Mouse (Mus musculus): ENCODE measurements around the gene Cacna1i. TPM values are rescaled to one million over a fixed set of nuclear protein-coding genes. Genes with fewer than 3 reads are reported as not detected.

Gene Cacna1i
- polyA plus RNA-seq, 1 experiment from 2014 or later: 0.95 TPM

GRCm38 (mm10) chr15:80399451-80399850, 112.4 kb downstream of the Cacna1i start:
- H3K27ac ChIP-seq (ENCODE audit: low read depth, low read length): no peak overlapping the region
- WGBS: 85% methylated on average over 1 of the region's 1 CpGs
- ATAC-seq (ENCODE audit: low read depth): no peak
- no peak overlapping the region for H3K4me3 ChIP-seq (ENCODE audit: low read depth, low read length)
- peaks cover 3% of the 10 kb centered on the region; the same call in 1 of the 2 replicates for H3K4me1 ChIP-seq (ENCODE audit: control insufficient read depth, insufficient read depth, low read length)
- H3K4me2 ChIP-seq (ENCODE audit: low read depth, low read length): no peak overlapping the region
- H3K36me3 ChIP-seq (ENCODE audit: control insufficient read depth, insufficient read depth, low read length): no peaks in the 10 kb centered on the region
- no peaks in the 10 kb centered on the region for H3K9me3 ChIP-seq (ENCODE audit: control insufficient read depth, low read length)
- H3K9ac ChIP-seq (replicated peaks; ENCODE audit: low read depth, low read length): no peak overlapping the region
- H3K27me3 ChIP-seq (ENCODE audit: control insufficient read depth, insufficient read depth, low read length): no peaks in the 10 kb centered on the region

GRCm38 (mm10) chr15:80401387-80401898, 114.4 kb downstream of the Cacna1i start:
- peaks cover 3% of the 10 kb centered on the region; the same call in 1 of the 2 replicates for H3K4me1 ChIP-seq (ENCODE audit: control insufficient read depth, insufficient read depth, low read length)
- no peak overlapping the region for H3K27ac ChIP-seq (ENCODE audit: low read depth, low read length)
- no peaks in the 10 kb centered on the region for H3K27me3 ChIP-seq (ENCODE audit: control insufficient read depth, insufficient read depth, low read length)
- ATAC-seq (ENCODE audit: low read depth): no peak
- no peaks in the 10 kb centered on the region for H3K36me3 ChIP-seq (ENCODE audit: control insufficient read depth, insufficient read depth, low read length)
- no peak overlapping the region for H3K9ac ChIP-seq (replicated peaks; ENCODE audit: low read depth, low read length)
- no peak overlapping the region for H3K4me3 ChIP-seq (ENCODE audit: low read depth, low read length)
- H3K4me2 ChIP-seq (ENCODE audit: low read depth, low read length): no peak overlapping the region
- H3K9me3 ChIP-seq (ENCODE audit: control insufficient read depth, low read length): no peaks in the 10 kb centered on the region
- WGBS: 19% methylated on average over 2 of the region's 2 CpGs

DNA sequence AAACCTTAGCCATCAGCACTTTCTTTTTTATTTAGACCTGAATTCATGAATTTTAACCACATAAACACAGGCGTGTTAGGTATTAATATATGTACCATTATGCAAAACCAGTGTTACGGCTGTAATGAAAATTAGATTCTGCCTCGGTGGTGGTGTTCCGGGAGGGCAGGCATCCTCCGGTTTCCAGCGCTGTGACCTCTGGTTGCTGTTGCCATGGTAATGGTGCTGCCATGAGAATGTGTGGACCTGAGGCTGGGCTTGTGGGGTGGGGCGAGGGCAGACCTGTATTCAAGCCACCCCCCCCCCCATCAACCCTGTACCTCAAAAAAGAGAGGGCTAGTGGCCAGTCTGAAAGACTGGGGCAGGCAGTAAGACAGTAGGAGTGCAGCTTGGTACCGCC, 114.9 kb downstream of the Cacna1i start:
- ATAC-seq (ENCODE audit: low read depth): no peak
- Histone ChIP-seq H3K36me3 (ENCODE audit: control insufficient read depth, insufficient read depth, low read length) (no peaks in the 10 kb centered on the region), H3K27ac (ENCODE audit: low read depth, low read length) (no peak overlapping the region), H3K9me3 (ENCODE audit: control insufficient read depth, low read length) (no peaks in the 10 kb centered on the region), H3K27me3 (ENCODE audit: control insufficient read depth, insufficient read depth, low read length) (no peaks in the 10 kb centered on the region), H3K4me3 (ENCODE audit: low read depth, low read length) (no peak overlapping the region), H3K9ac (replicated peaks; ENCODE audit: low read depth, low read length) (no peak overlapping the region), H3K4me1 (ENCODE audit: control insufficient read depth, insufficient read depth, low read length) (peaks cover 3% of the 10 kb centered on the region; the same call in 1 of the 2 replicates), H3K4me2 (ENCODE audit: low read depth, low read length) (no peak overlapping the region)
- whole genome bisulfite sequencing: 43% methylated on average over 8 of the region's 8 CpGs

DNA sequence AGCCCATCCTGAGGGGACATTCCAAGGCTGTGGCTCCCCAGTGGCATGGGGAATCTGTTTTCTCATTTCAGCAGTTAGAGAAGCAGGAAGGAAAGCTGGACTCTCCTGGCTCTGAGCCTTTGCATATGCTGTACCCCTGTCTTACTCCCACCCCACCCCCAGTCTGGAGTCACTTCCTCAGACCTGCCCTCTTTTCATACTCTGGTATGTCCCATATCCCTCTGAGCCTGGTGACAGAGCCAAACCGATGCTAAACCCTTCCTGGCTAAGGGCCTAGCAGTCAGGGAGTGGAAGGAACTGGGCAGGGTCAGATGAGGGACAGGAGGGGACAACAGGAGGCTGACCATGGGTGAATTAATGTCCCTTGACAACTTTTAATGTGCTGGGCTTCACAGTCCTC, 120.8 kb downstream of the Cacna1i start:
- no peak for ATAC-seq (ENCODE audit: low read depth)
- 50% methylated on average over 1 of the region's 1 CpGs for WGBS
- H3K9me3 ChIP-seq (ENCODE audit: control insufficient read depth, low read length): no peaks in the 10 kb centered on the region

DNA sequence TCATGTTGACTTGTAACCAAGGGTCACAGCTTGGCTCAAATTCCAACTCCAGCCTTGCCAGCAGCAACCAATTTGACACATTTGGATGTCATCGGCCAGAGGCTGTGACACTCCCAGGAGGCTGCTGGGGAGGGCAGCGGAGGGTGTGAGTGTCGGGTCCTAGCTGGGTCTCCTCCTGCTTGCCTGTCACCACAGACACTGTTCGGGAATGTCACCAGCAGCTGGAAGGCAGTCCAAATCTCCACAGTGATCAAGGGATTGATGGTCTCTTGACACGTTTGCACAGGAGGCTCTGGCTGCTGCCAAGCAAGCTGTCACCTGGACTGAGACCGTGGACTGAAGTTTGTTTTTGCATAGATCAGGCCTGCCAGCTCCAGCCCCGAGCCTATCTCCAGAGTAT, 123.6 kb downstream of the Cacna1i start:
- Histone ChIP-seq H3K9ac (replicated peaks; ENCODE audit: low read depth, low read length) (no peak overlapping the region), H3K4me1 (ENCODE audit: control insufficient read depth, insufficient read depth, low read length) (no peaks in the 10 kb centered on the region), H3K36me3 (ENCODE audit: control insufficient read depth, insufficient read depth, low read length) (no peaks in the 10 kb centered on the region), H3K9me3 (ENCODE audit: control insufficient read depth, low read length) (no peaks in the 10 kb centered on the region), H3K27me3 (ENCODE audit: control insufficient read depth, insufficient read depth, low read length) (no peaks in the 10 kb centered on the region), H3K4me3 (ENCODE audit: low read depth, low read length) (no peak overlapping the region), H3K4me2 (ENCODE audit: low read depth, low read length) (no peak overlapping the region), H3K27ac (ENCODE audit: low read depth, low read length) (no peak overlapping the region)
- 69% methylated on average over 7 of the region's 7 CpGs for WGBS
- no peak for ATAC-seq (ENCODE audit: low read depth)

More for the DNA sequence above, 120.8 kb downstream of the Cacna1i start:
- Histone ChIP-seq H3K27ac (ENCODE audit: low read depth, low read length) (no peak overlapping the region), H3K27me3 (ENCODE audit: control insufficient read depth, insufficient read depth, low read length) (no peaks in the 10 kb centered on the region), H3K4me2 (ENCODE audit: low read depth, low read length) (no peak overlapping the region), H3K4me1 (ENCODE audit: control insufficient read depth, insufficient read depth, low read length) (no peaks in the 10 kb centered on the region), H3K4me3 (ENCODE audit: low read depth, low read length) (no peak overlapping the region), H3K36me3 (ENCODE audit: control insufficient read depth, insufficient read depth, low read length) (no peaks in the 10 kb centered on the region), H3K9ac (replicated peaks; ENCODE audit: low read depth, low read length) (no peak overlapping the region)

DNA sequence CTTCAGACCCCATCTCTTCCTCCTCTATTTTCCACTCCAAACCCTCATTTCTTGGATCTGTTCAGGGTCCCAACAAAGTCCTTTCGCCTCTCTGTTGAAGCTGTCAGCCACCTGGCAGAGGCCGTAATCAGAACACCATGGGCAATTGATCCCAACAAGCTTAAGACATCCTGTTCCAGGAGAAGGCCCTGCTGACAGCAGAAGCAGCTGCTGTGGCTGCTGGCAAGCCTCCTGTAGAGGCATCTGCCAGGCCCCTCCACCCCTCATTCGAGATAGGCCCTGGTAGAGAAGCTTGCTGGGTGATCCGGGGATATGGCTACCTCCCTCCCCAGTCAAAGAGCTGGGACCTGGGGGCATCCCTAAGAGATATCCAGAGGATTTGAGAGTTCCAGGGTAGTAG, 126.0 kb downstream of the Cacna1i start:
- no peak overlapping the region for H3K27ac ChIP-seq (ENCODE audit: low read depth, low read length)
- no peaks in the 10 kb centered on the region for H3K9me3 ChIP-seq (ENCODE audit: control insufficient read depth, low read length)
- H3K4me3 ChIP-seq (ENCODE audit: low read depth, low read length): no peak overlapping the region
- no peaks in the 10 kb centered on the region for H3K36me3 ChIP-seq (ENCODE audit: control insufficient read depth, insufficient read depth, low read length)
- H3K27me3 ChIP-seq (ENCODE audit: control insufficient read depth, insufficient read depth, low read length): no peaks in the 10 kb centered on the region
- H3K4me1 ChIP-seq (ENCODE audit: control insufficient read depth, insufficient read depth, low read length): no peaks in the 10 kb centered on the region; the same call in 1 of the 2 replicates
- no peak overlapping the region for H3K4me2 ChIP-seq (ENCODE audit: low read depth, low read length)
- no peak overlapping the region for H3K9ac ChIP-seq (replicated peaks; ENCODE audit: low read depth, low read length)
- WGBS: 72% methylated on average over 4 of the region's 4 CpGs
- no peak for ATAC-seq (ENCODE audit: low read depth)

GRCm38 (mm10) chr15:80413988-80414721, 127.1 kb downstream of the Cacna1i start:
- Histone ChIP-seq H3K4me2 (ENCODE audit: low read depth, low read length) (no peak overlapping the region), H3K27ac (ENCODE audit: low read depth, low read length) (no peak overlapping the region), H3K9me3 (ENCODE audit: control insufficient read depth, low read length) (no peaks in the 10 kb centered on the region), H3K27me3 (ENCODE audit: control insufficient read depth, insufficient read depth, low read length) (no peaks in the 10 kb centered on the region), H3K4me3 (ENCODE audit: low read depth, low read length) (no peak overlapping the region), H3K36me3 (ENCODE audit: control insufficient read depth, insufficient read depth, low read length) (no peaks in the 10 kb centered on the region), H3K4me1 (ENCODE audit: control insufficient read depth, insufficient read depth, low read length) (no peaks in the 10 kb centered on the region; the same call in 1 of the 2 replicates), H3K9ac (replicated peaks; ENCODE audit: low read depth, low read length) (no peak overlapping the region)
- ATAC-seq (ENCODE audit: low read depth): no peak
- WGBS: 84% methylated on average over 17 of the region's 17 CpGs

DNA sequence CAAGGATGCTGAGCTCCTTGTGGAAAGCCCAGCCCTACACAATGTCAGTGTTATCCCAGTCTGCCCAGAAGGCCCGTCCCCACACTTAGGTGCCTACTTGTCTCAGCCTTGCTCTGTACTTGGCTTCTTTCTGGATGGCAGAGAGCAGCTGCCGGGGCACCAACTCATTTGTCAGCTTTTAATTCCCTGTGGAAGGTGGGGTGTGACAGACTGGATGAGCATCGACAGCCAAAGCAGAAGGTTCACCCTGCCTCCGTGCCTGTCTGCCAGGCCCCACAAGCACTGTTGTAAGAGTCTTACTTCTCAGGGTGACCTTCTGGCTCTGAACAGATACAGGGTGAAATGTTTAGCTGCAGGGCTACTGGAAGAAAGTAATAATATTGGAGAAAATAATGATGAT, 128.1 kb downstream of the Cacna1i start:
- no peak for ATAC-seq (ENCODE audit: low read depth)
- Histone ChIP-seq H3K9me3 (ENCODE audit: control insufficient read depth, low read length) (no peaks in the 10 kb centered on the region), H3K4me1 (ENCODE audit: control insufficient read depth, insufficient read depth, low read length) (no peaks in the 10 kb centered on the region; the same call in 1 of the 2 replicates), H3K36me3 (ENCODE audit: control insufficient read depth, insufficient read depth, low read length) (no peaks in the 10 kb centered on the region), H3K9ac (replicated peaks; ENCODE audit: low read depth, low read length) (no peak overlapping the region), H3K27ac (ENCODE audit: low read depth, low read length) (no peak overlapping the region), H3K27me3 (ENCODE audit: control insufficient read depth, insufficient read depth, low read length) (no peaks in the 10 kb centered on the region), H3K4me2 (ENCODE audit: low read depth, low read length) (no peak overlapping the region), H3K4me3 (ENCODE audit: low read depth, low read length) (no peak overlapping the region)
- 66% methylated on average over 4 of the region's 4 CpGs for WGBS

DNA sequence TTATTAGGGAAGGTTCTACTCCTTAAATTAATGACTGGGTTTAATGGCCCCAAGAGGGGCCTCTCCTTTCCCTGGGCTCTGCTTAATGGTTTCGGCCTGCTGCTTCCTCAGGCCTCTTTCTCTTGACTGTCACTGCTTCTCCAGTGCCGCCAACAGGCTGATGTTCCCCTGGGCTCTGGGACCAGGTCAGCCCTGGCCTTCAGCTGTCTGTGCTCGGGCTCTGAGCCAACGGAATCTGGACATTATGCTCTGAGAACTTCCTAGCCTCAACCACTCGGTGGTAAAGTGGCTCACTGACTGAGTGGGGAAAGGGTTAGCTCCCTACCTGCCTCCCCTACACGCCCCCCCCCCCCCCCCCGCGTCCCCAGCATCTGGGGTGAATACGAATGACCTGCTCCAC, 130.0 kb downstream of the Cacna1i start:
- H3K9ac ChIP-seq (replicated peaks; ENCODE audit: low read depth, low read length): no peak overlapping the region
- WGBS: 56% methylated on average over 7 of the region's 9 CpGs
- H3K4me1 ChIP-seq (ENCODE audit: control insufficient read depth, insufficient read depth, low read length): no peaks in the 10 kb centered on the region; the same call in 1 of the 2 replicates
- H3K4me3 ChIP-seq (ENCODE audit: low read depth, low read length): no peak overlapping the region
- no peak for ATAC-seq (ENCODE audit: low read depth)
- H3K27me3 ChIP-seq (ENCODE audit: control insufficient read depth, insufficient read depth, low read length): no peaks in the 10 kb centered on the region
- no peaks in the 10 kb centered on the region for H3K9me3 ChIP-seq (ENCODE audit: control insufficient read depth, low read length)
- no peak overlapping the region for H3K4me2 ChIP-seq (ENCODE audit: low read depth, low read length)
- H3K27ac ChIP-seq (ENCODE audit: low read depth, low read length): no peak overlapping the region
- H3K36me3 ChIP-seq (ENCODE audit: control insufficient read depth, insufficient read depth, low read length): no peaks in the 10 kb centered on the region

Data from neural tube, embryonic 14.5 days (tissue).